Mouse (Mus musculus) liver, adult 2 months (tissue): Measurements from ENCODE around the gene Plk3. TPM values are rescaled to one million over a fixed set of nuclear protein-coding genes. Genes with fewer than 3 reads are reported as not detected.
A peak's percentile ranks its signal among the peaks of the same experiment; 100 is the strongest.

Experiments used
- DNase-seq: peaks from one replicate; pipeline ENCODE4 v3.0.0-alpha.2; 2011; ENCODE audit warnings: low read depth, low spot score; ENCODE audit errors: extremely low read depth
- H3K27ac ChIP-seq: fragments of 200-500 bp; replicated peaks from 2 replicates; pipeline ENCODE4 v1.5.1; 2012; ENCODE audit warnings: low read depth, mild to moderate bottlenecking, control low read depth, inconsistent platforms, low read length; ENCODE audit not compliant: insufficient read depth
- H3K27me3 ChIP-seq: fragments of 200-500 bp; 2 replicates; pipeline ENCODE4 v1.6.1; 2012; ENCODE audit warnings: mild to moderate bottlenecking, moderate library complexity, low read length, inconsistent platforms; ENCODE audit not compliant: control insufficient read depth, insufficient read depth
- H3K36me3 ChIP-seq: fragments of 200-500 bp; 2 replicates; pipeline ENCODE4 v1.6.1; 2012; ENCODE audit warnings: low read length, inconsistent platforms; ENCODE audit not compliant: control insufficient read depth, insufficient read depth
- H3K4me1 ChIP-seq: fragments of 200-500 bp; 2 replicates; pipeline ENCODE4 v1.6.1; 2011; ENCODE audit warnings: low read length; ENCODE audit not compliant: control insufficient read depth, insufficient read depth
- H3K4me3 ChIP-seq: fragments of 200-500 bp; 2 replicates; pipeline ENCODE4 v1.5.1; 2011; ENCODE audit warnings: low read depth, mild to moderate bottlenecking, control low read depth, low read length, moderate library complexity; ENCODE audit not compliant: insufficient read depth
- H3K79me2 ChIP-seq: fragments of 200-500 bp; 2 replicates; pipeline ENCODE4 v1.6.1; 2012; ENCODE audit warnings: inconsistent platforms, mild to moderate bottlenecking, low read length, moderate library complexity; ENCODE audit not compliant: control insufficient read depth, insufficient read depth
- H3K9ac ChIP-seq: fragments of 200-500 bp; 2 replicates; pipeline ENCODE4 v1.6.1; 2012; ENCODE audit warnings: low read depth, mild to moderate bottlenecking, control low read depth, inconsistent platforms, low read length
- CTCF ChIP-seq: fragments of 200-500 bp; IDR thresholded peaks from 2 replicates; pipeline ENCODE4 v1.5.1; 2011; ENCODE audit warnings: low read depth, low read length, control low read depth
- POLR2A ChIP-seq: fragments of 200-500 bp; IDR thresholded peaks from 2 replicates; pipeline ENCODE4 v1.6.1; 2011; ENCODE audit warnings: low read length, control low read depth; ENCODE audit not compliant: insufficient read depth; ENCODE audit errors: extremely low read depth
- WGBS: fragments of 180-500 bp; shearing (Covaris S2); methylation state at CpG from one replicate; pipeline ENCODE4 v1.1.7; 2018; 5-methylcytosine and 5-hydroxymethylcytosine counted together
- polyA plus RNA-seq: library from polyadenylated mRNA; depleted of rRNA; stranded (reverse); fragments of >200 nt; gene quantifications from 2 replicates; pipeline ENCODE4 v1.2.3, GENCODE M21; 2012
- total RNA-seq: library from RNA; depleted of rRNA; stranded (reverse); fragments of >200 nt; gene quantifications from 2 replicates; pipeline ENCODE4 v1.2.3, GENCODE M21; 2014

The Plk3 gene
- total and polyA plus RNA-seq, 2 experiments, result 10.7 to 31.7 TPM

GRCm38 (mm10) chr4:117146176-117146575 is 12.4 kb upstream of the Plk3 start:
- Histone ChIP-seq H3K27ac (no peak overlapping the region), H3K4me1 (no peaks in the 10 kb centered on the region), H3K9ac (no peak overlapping the region), H3K4me3 (no peak overlapping the region), H3K27me3 (no peaks in the 10 kb centered on the region), H3K36me3 (peaks cover 10% of the 10 kb centered on the region), H3K79me2 (no peaks in the 10 kb centered on the region)
- peak; percentile 89 for TF ChIP-seq CTCF
- TF ChIP-seq POLR2A, result no peak
- peak; percentile 67 for DNase-seq
- WGBS, result 42% methylated on average over 15 of the region's 15 CpGs

GRCm38 (mm10) chr4:117145248-117145647 is 11.5 kb upstream of the Plk3 start:
- TF ChIP-seq CTCF (no peak), POLR2A (no peak)
- Histone ChIP-seq H3K4me3 (no peak overlapping the region), H3K36me3 (peaks cover 1% of the 10 kb centered on the region), H3K27ac (no peak overlapping the region), H3K9ac (no peak overlapping the region), H3K79me2 (no peaks in the 10 kb centered on the region), H3K4me1 (no peaks in the 10 kb centered on the region), H3K27me3 (no peaks in the 10 kb centered on the region)
- DNase-seq, result no peak
- 97% methylated on average over 13 of the region's 13 CpGs for WGBS

DNA sequence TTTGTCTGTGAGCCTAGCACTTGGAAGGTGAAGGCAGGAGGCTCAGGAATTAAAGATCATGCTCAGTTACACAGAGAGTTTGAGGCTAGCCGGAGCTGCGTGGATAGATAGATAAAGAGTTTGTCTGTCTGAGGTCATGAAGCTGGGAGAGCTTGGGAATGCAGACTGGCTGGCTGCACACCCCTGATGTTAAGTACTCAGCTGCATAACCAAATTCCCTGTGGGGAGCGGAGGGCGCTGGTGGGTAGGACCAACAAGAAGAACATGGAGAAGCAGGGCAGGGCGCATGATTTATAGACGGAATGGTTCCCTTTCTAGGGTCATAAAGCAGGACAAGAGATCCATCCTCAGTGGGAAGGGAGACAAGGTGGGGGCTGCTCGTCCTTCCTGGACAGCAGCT is 9.3 kb upstream of the Plk3 start:
- 73% methylated on average over 7 of the region's 7 CpGs for WGBS

DNA sequence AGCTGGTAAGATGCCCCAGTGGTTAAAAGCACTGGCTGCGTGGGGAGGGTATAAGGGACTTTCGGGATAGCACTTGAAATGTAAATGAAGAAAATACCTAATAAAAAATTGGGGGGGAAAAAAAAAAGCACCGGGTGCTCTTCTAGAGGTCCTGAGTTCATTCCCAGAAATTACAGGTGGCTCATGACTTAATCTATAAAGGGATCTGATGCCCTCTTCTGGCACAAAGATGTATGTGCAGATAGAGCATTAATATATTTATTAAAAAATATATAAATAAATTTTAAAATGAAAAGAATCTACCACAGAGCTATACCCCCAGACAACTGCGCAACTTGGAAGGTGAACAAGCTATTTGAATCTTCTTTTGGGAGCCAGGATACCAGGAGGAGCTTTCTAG is 6.8 kb upstream of the Plk3 start:
- WGBS, result 35% methylated on average over 4 of the region's 4 CpGs
- H3K9ac ChIP-seq, result no peak overlapping the region
- H3K36me3 ChIP-seq, result no peaks in the 10 kb centered on the region
- no peak overlapping the region for H3K27ac ChIP-seq
- H3K4me1 ChIP-seq, result peaks cover 8% of the 10 kb centered on the region
- H3K79me2 ChIP-seq, result no peaks in the 10 kb centered on the region
- TF ChIP-seq CTCF (no peak), POLR2A (no peak)
- DNase-seq, result peak; percentile 31
- H3K4me3 ChIP-seq, result no peak overlapping the region
- H3K27me3 ChIP-seq, result no peaks in the 10 kb centered on the region

More for the DNA sequence above, 9.3 kb upstream of the Plk3 start:
- Histone ChIP-seq H3K4me3 (no peak overlapping the region), H3K27me3 (no peaks in the 10 kb centered on the region), H3K79me2 (no peaks in the 10 kb centered on the region), H3K36me3 (no peaks in the 10 kb centered on the region), H3K27ac (no peak overlapping the region), H3K9ac (no peak overlapping the region), H3K4me1 (peaks cover 8% of the 10 kb centered on the region)
- TF ChIP-seq CTCF (no peak), POLR2A (no peak)
- DNase-seq, result no peak

DNA sequence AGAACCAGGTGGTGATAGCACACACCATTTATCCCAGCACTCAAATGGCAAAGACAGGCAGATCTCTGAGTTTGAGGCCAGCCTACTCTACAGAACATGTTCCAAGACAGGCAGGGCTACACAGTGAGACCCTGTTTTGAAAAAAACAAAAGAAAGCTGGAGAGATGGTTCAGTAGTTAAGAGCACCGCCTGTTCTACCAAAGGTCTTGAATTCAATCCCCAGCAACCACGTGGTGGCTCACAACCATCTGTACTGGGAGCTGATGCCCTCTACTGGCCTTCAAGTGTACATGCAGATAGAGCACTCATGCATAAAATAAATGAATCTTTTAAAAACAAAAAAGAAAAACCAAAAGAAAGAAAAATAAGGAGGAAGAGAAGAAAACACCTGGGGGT is 5.5 kb upstream of the Plk3 start:
- Histone ChIP-seq H3K27ac (peak overlapping the region; percentile 81), H3K4me3 (no peak overlapping the region), H3K36me3 (no peaks in the 10 kb centered on the region), H3K79me2 (no peaks in the 10 kb centered on the region), H3K27me3 (no peaks in the 10 kb centered on the region), H3K4me1 (peaks cover 12% of the 10 kb centered on the region), H3K9ac (peak overlapping the region; percentile 35)
- peak; percentile 79 for DNase-seq
- TF ChIP-seq CTCF (peak; percentile 57), POLR2A (no peak)
- 1% methylated on average over 2 of the region's 2 CpGs for WGBS

DNA sequence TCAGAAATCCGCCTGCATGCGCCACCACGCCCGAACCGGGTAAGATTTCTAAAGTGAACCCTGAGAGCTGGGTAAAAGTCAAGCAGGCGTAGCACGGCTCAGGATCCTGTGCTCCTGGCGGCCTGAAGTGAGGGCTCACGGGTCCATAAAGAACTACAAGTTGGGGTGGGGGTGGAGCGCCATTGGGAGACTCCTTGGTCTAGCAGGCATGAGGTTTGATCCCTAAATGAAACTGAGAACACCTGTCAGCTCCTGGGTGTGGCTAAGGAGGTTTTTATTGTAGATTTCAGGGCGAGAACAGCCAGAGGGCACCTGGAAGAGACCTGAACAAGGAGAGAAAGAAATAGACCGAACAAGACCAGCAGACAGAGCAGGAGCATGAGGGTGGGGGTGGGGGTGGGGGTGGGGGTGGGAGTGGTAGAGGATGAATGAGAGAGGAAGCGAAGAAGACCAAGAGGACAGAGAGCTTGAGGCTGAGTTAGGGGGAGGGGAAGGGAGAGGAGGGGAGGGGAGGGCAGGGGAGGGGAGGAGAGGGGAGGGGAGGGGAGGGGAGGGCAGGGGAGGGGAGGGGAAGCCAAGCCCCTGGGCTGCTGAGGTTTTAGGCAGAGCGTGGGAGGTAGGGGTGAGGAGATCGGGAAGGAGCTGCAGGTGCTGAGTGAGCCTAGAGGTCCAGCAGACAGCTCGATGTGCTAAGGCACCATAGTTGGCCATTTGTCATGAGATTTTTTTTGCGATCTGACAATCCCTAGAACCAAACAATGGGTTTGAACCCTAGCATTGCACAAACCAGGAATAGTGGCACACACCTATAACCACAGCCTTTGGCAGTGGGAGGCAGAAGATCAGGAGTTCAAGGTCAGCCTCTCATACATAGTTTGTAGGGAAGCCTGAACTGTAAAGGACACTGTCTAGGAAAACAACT is 4.8 kb upstream of the Plk3 start:
- WGBS, result 74% methylated on average over 16 of the region's 17 CpGs
- H3K4me3 ChIP-seq, result no peak overlapping the region
- peaks cover under 1% of the 10 kb centered on the region; the same call in 1 of the 2 replicates for H3K79me2 ChIP-seq
- H3K9ac ChIP-seq, result peak overlapping the region; percentile 35
- H3K27ac ChIP-seq, result peak overlapping the region; percentile 81
- TF ChIP-seq CTCF, result no peak
- TF ChIP-seq POLR2A, result no peak
- peaks cover 12% of the 10 kb centered on the region for H3K4me1 ChIP-seq
- DNase-seq, result no peak
- no peaks in the 10 kb centered on the region for H3K36me3 ChIP-seq
- no peaks in the 10 kb centered on the region for H3K27me3 ChIP-seq
